Mouse (Mus musculus) retina, embryonic 14.5 days (tissue): ENCODE data around the gene Nop14.

Experiments used
- DNase-seq: peaks from one replicate; pipeline ENCODE4 v3.0.0-alpha.2; 2015; ENCODE audit warnings: low spot score

The Nop14 gene

GRCm38 (mm10) chr5:34659686-34660590, at the start of gene Nop14, which contains the start of gene Grk4:
Gene Nop14 (minus strand): TSS chr5:34660148.
Gene Grk4 (plus strand): TSS chr5:34660379.
- DNase-seq = peak; percentile 100

- no peak for DNase-seq
These were observed 48.5 kb upstream of the Nop14 start for GRCm38 (mm10) chr5:34708436-34708835.

GRCm38 (mm10) chr5:34695521-34695920, 35.6 kb upstream of the Nop14 start:
- DNase-seq = no peak

GRCm38 (mm10) chr5:34692782-34693181, 32.8 kb upstream of the Nop14 start:
- DNase-seq = no peak

- no peak for DNase-seq
These were observed 29.9 kb upstream of the Nop14 start for GRCm38 (mm10) chr5:34689868-34690267.

- no peak for DNase-seq
These were observed 10.3 kb upstream of the Nop14 start for GRCm38 (mm10) chr5:34670280-34670679.

GRCm38 (mm10) chr5:34669493-34669892, 9.5 kb upstream of the Nop14 start:
- DNase-seq = no peak

- no peak for DNase-seq
These were observed 3.3 kb upstream of the Nop14 start for GRCm38 (mm10) chr5:34663231-34663630.

GRCm38 (mm10) chr5:34661909-34662308, 2.0 kb upstream of the Nop14 start:
- no peak for DNase-seq

GRCm38 (mm10) chr5:34660591-34661130, 713 bp upstream of the Nop14 start:
- DNase-seq = no peak

GRCm38 (mm10) chr5:34657556-34657955, 2.4 kb downstream of the Nop14 start:
- DNase-seq = no peak

- DNase-seq = no peak
These were observed 5.1 kb downstream of the Nop14 start for GRCm38 (mm10) chr5:34654881-34655280.

- no peak for DNase-seq
These were observed 7.0 kb downstream of the Nop14 start for GRCm38 (mm10) chr5:34652961-34653360.

- DNase-seq = peak; percentile 88
These were observed 12.4 kb downstream of the Nop14 start for GRCm38 (mm10) chr5:34647581-34647980.

- peak; percentile 75 for DNase-seq
These were observed 17.0 kb downstream of the Nop14 start for GRCm38 (mm10) chr5:34642932-34643331.

- no peak for DNase-seq
These were observed 18.0 kb downstream of the Nop14 start for GRCm38 (mm10) chr5:34641991-34642390.

GRCm38 (mm10) chr5:34637591-34638156, 22.3 kb downstream of the Nop14 start:
- no peak for DNase-seq

GRCm38 (mm10) chr5:34636481-34637287, 23.3 kb downstream of the Nop14 start, which contains the start of gene Mfsd10:
Gene Mfsd10 (minus strand): TSS chr5:34637212.
- peak; percentile 81 for DNase-seq

GRCm38 (mm10) chr5:34635665-34636192, 24.2 kb downstream of the Nop14 start:
- peak; percentile 4 for DNase-seq

GRCm38 (mm10) chr5:34634746-34635400, 25.1 kb downstream of the Nop14 start:
- DNase-seq = no peak

GRCm38 (mm10) chr5:34633641-34634040, 26.3 kb downstream of the Nop14 start:
- DNase-seq = no peak
